Mouse (Mus musculus): Measurements from ENCODE around the gene Olfr952.

Gene Olfr952

DNA sequence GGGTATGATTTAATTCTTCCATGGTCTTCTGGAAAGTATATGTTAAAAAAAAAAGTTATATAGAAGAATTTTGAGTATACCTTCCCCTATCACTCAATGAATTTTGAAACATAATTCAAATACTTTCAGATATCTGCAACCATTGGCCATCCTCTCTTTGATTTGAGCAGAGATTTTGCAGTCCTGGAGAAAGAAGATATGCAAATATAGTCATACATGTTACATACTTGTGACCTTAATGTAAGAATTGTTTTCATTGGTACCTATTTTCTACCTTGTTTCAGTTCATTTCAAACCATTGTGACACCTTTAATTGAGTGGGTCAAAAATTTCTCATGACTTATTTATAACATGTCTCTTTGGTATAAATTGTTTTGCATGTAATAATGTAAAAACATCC is at the start of gene Olfr952:
Gene Olfr952 (minus strand): TSS at position 101 of the 400 bp plus-strand sequence.
- no peak for DNase-seq (ENCODE audit: inconsistent ontology term)

DNA sequence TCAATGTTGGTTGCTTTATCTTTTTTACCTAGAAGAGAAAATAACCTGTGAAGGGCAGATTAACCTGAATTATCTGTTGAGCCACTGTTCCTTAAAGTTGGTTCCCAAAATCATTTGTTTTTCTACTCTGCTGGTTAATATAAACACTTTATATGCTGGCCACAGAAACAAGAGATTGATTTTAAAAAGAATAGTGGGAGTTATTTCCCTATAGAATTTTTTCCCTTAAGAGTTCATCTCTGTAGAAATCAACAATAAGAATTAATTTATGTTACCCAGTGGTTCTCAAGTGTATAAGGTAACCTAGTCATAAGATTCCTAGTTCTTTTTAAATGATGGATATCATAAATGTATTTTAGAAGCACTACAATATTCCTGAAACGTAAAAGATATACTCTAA is 44.9 kb upstream of the Olfr952 start, which contains the start of gene Olfr955:
Gene Olfr955 (minus strand): TSS at position 101 of the 400 bp plus-strand sequence.
- DNase-seq (ENCODE audit: inconsistent ontology term) = no peak

DNA sequence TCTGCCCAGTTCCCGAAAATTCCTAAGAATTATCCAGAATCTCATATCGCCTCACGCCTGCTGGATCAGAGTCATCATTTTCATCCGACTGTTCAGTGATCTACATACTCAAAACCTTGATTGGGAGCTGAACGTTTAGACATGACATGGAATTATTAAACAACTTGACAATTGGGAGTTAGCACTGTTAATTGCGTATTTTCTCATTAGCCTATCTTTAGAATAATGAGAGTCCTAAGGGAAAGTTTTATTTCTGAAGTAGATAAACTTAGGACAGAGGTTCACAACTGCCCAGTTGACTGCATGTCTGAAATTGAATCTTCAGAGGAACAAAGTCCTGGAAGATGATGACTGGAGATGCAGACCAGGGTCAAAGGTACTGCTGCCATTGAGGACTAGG is 29.5 kb upstream of the Olfr952 start, which contains the start of gene Olfr954:
Gene Olfr954 (plus strand): TSS at position 301 of the 400 bp plus-strand sequence.
- no peak for DNase-seq (ENCODE audit: inconsistent ontology term)

DNA sequence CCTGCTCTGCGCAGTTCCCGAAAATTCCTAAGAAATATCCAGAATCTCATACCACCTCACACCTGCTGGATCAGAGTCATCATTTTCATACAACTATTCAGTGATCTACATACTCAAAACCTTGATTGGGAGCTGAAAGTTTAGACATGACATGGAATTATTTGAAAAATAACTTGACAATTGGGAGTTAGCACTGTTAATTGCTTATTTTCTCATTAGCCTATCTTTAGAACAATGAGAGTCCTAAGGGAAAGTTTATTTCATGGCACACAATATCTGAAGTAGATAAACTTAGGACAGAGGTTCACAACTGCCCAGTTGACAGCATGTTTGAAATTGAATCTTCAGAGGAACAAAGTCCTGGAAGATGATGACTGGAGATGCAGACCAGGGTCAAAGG is 39.8 kb downstream of the Olfr952 start, which contains the start of gene Olfr951:
Gene Olfr951 (plus strand): TSS at position 301 of the 400 bp plus-strand sequence.
- no peak for DNase-seq (ENCODE audit: inconsistent ontology term)

Data from Muller cell, postnatal 12 days (primary cell).